Mouse (Mus musculus): ENCODE data around the gene Fbxl16. TPM values are rescaled to one million over a fixed set of nuclear protein-coding genes. Genes with fewer than 3 reads are reported as not detected.

The Fbxl16 gene
- polyA plus RNA-seq, 1 experiment from 2014 or later, result 0.13 TPM

Other genes starting within 250 kb of the Fbxl16 start
- gene Sox8, start 238.4 kb upstream of the Fbxl16 start, polyA plus RNA-seq (2017; shearing (Covaris generic)), result not detected
- 22.4 TPM for gene Lmf1, start 230.0 kb upstream of the Fbxl16 start, polyA plus RNA-seq (2017; shearing (Covaris generic))
- gene Gng13, start 91.9 kb upstream of the Fbxl16 start, polyA plus RNA-seq (2017; shearing (Covaris generic)), result not detected
- gene Chtf18, start 81.7 kb upstream of the Fbxl16 start, polyA plus RNA-seq (2017; shearing (Covaris generic)), result 6.4 TPM
- 14.6 TPM for gene Rpusd1, start 81.4 kb upstream of the Fbxl16 start, polyA plus RNA-seq (2017; shearing (Covaris generic))
- 0.07 TPM for gene Mslnl, start 73.0 kb upstream of the Fbxl16 start, polyA plus RNA-seq (2017; shearing (Covaris generic))
- gene Msln, start 54.7 kb upstream of the Fbxl16 start, polyA plus RNA-seq (2017; shearing (Covaris generic)), result not detected
- 28.1 TPM for gene Narfl, start 35.3 kb upstream of the Fbxl16 start, polyA plus RNA-seq (2017; shearing (Covaris generic))
- gene Haghl, start 23.4 kb upstream of the Fbxl16 start, polyA plus RNA-seq (2017; shearing (Covaris generic)), result 51.4 TPM
- gene Ccdc78, start 22.5 kb upstream of the Fbxl16 start, polyA plus RNA-seq (2017; shearing (Covaris generic)), result 0.49 TPM
- gene Fam173a, start 16.2 kb upstream of the Fbxl16 start, polyA plus RNA-seq (2017; shearing (Covaris generic)), result 223 TPM
- 1.6 TPM for gene AC134908.4, start 13.4 kb upstream of the Fbxl16 start, polyA plus RNA-seq (2017; shearing (Covaris generic))
- gene Metrn, start 11.9 kb upstream of the Fbxl16 start, polyA plus RNA-seq (2017; shearing (Covaris generic)), result 45.7 TPM
- gene Wdr24, start 14.5 kb downstream of the Fbxl16 start, polyA plus RNA-seq (2017; shearing (Covaris generic)), result 44.1 TPM
- gene Jmjd8, start 19.8 kb downstream of the Fbxl16 start, polyA plus RNA-seq (2017; shearing (Covaris generic)), result 36.7 TPM
- gene Stub1, start 24.3 kb downstream of the Fbxl16 start, polyA plus RNA-seq (2017; shearing (Covaris generic)), result 169 TPM
- 2.1 TPM for gene Rhbdl1, start 28.2 kb downstream of the Fbxl16 start, polyA plus RNA-seq (2017; shearing (Covaris generic))
- 2.6 TPM for gene Gm20683, start 32.7 kb downstream of the Fbxl16 start, polyA plus RNA-seq (2017; shearing (Covaris generic))
- 41.0 TPM for gene Rhot2, start 35.8 kb downstream of the Fbxl16 start, polyA plus RNA-seq (2017; shearing (Covaris generic))
- gene Wdr90, start 52.4 kb downstream of the Fbxl16 start, polyA plus RNA-seq (2017; shearing (Covaris generic)), result 8.8 TPM
- gene Mcrip2, start 59.7 kb downstream of the Fbxl16 start, polyA plus RNA-seq (2017; shearing (Covaris generic)), result 5.2 TPM
- 82.8 TPM for gene Mettl26, start 66.0 kb downstream of the Fbxl16 start, polyA plus RNA-seq (2017; shearing (Covaris generic))
- 1.3 TPM for gene Wfikkn1, start 71.8 kb downstream of the Fbxl16 start, polyA plus RNA-seq (2017; shearing (Covaris generic))
- 31.6 TPM for gene Rab40c, start 110.6 kb downstream of the Fbxl16 start, polyA plus RNA-seq (2017; shearing (Covaris generic))
- gene Pigq, start 135.9 kb downstream of the Fbxl16 start, polyA plus RNA-seq (2017; shearing (Covaris generic)), result 55.2 TPM
- gene Nhlrc4, start 135.9 kb downstream of the Fbxl16 start, polyA plus RNA-seq (2017; shearing (Covaris generic)), result not detected
- gene A930017K11Rik, start 143.5 kb downstream of the Fbxl16 start, polyA plus RNA-seq (2017; shearing (Covaris generic)), result not detected
- gene Capn15, start 176.7 kb downstream of the Fbxl16 start, polyA plus RNA-seq (2017; shearing (Covaris generic)), result 30.1 TPM

Data from CD4-positive, CD25-positive, alpha-beta regulatory T cell (primary cell).